Mouse (Mus musculus) spleen, adult 12 weeks (tissue): ENCODE results near the gene Ugt1a10.
"Not testable (repeated sequence)": the region's sequence is repeated elsewhere in the genome, so short reads cannot be mapped to it uniquely, and the experiment has no call there.

Experiments
- DNase-seq: peaks from one replicate; pipeline ENCODE4 v3.0.0; 2022; ENCODE audit warnings: low spot score

The Ugt1a10 gene

DNA sequence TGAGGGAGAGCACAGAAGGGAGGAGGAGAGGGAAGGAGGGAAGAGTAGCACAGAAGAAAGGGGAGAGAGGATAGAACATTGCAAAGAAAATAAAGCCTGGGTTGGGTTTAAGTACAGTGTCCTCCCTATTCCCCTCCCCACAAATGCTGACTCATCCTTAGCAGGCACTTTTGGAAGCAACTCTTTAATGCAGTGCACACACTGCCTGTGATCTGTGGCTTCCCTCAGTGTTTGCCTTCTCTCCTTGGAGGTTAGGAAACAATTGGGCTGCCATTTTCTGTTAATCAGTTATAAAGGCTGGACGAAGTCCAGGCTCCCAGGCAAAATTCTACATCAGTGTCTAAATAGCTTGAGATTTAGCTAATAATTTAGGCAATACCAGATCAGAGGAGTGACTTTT, 85.3 kb downstream of the Ugt1a10 start:
- DNase-seq = not testable (repeated sequence)

DNA sequence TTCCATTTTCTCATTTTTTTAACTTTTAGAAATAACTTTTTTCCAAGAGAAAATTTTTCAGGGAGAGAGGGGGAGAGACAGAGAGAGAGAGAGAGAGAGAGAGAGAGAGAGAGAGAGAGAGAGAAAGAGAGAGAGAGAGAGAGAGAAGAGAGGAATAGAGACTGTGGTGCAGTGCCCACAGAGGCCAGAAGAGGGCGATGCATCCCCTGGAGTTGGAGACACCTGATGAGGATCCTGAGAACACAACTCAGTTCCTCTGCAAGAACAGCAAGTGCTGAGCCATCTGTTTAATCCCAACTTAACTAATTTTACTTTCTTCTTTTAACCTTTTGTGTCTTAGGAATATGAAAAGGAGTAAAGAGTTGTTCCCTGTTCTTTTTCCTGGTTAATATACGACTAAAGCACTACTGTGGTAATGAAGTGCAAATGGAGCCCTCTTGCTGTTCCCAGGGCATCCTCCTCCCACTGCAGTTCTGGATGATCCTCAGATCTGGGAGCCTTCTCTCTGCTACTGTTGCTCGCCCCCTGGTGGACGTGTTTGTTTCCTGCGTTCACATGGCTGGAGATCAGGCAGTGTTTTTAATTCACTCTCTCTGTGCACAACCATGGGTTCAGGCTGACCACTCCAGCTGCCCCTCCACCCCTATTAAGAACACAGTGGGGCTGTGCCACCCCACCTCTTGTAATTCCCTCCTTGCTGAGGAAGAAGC, 88.9 kb downstream of the Ugt1a10 start:
- DNase-seq = not testable (repeated sequence)

GRCm38 (mm10) chr1:88145278-88145677, 90.1 kb downstream of the Ugt1a10 start:
- DNase-seq = not testable (repeated sequence)

GRCm38 (mm10) chr1:88150133-88150532, 94.9 kb downstream of the Ugt1a10 start:
- DNase-seq = not testable (repeated sequence)

DNA sequence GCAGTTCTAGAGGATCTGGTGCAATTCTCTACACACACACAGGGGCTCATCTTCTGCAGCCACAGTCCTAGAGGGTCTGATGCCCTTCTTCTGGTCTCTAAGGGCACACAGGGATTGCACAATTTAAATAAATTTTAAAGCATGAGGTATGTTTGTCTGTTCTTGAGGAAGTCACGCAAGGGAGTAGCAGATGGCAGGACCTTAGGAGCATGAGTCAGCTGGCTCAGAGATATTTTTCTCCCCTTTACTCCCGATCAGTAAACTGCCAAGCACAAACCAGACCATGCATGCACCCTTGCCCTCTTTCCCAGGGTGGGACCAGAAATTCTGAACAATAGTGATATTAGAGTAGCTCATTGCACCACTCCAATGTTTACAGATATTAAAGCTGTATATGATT, 103.2 kb downstream of the Ugt1a10 start:
- DNase-seq = no peak

GRCm38 (mm10) chr1:88165711-88166110, 110.5 kb downstream of the Ugt1a10 start, which contains the start of gene Ugt1a5:
TSS of gene Ugt1a5 (plus strand) at chr1:88166012.
- no peak for DNase-seq

DNA sequence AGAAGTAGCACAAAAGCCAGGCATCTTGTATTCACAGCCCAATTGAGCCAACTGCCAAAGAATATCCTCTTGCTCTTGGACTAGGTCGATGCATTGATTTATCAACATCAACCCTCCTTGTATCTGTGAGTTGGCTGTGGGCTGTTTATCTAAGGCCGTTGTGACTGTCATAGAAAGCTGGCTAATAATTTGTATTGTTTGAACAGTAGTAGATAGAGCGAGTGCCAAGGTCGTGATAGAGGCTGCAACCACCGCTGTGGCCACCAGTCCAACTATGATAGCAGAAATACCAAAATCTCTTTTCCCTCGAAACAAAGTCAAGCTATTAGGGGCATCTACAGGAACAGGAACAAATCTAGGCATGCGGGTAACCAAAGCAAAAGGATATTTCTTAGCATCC, 117.0 kb downstream of the Ugt1a10 start:
- not testable (repeated sequence) for DNase-seq

GRCm38 (mm10) chr1:88179657-88180056, 124.5 kb downstream of the Ugt1a10 start:
- no peak for DNase-seq

DNA sequence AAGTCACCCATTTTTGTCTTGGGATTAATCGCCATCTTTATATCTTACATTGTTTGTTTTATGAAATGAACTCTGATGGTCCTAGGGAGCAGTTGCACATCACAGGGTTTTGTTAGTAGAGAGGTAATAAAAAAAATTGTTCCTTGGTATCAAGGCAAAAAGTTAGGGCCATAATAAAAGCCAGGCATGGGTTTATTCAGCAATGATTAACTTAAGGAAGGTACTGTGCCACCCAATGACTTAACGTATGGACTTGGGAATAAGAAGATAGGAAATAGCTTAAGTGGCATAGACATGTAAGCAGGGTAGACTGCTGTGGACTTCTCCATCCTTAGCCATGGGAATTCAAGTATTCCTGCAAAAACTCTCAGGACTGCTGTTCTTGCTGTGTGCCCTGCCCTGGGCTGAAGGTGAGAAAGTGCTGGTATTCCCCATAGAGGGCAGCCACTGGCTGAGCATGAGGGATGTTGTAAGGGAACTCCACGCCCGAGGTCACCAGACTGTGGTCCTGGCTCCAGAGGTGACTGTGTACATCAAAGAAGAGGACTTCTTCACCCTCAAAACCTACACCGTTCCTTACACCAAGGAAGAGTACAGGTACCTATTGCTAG, 131.2 kb downstream of the Ugt1a10 start:
- DNase-seq = no peak

- no peak for DNase-seq
Measured at GRCm38 (mm10) chr1:88192136-88192535, 136.9 kb downstream of the Ugt1a10 start.

DNA sequence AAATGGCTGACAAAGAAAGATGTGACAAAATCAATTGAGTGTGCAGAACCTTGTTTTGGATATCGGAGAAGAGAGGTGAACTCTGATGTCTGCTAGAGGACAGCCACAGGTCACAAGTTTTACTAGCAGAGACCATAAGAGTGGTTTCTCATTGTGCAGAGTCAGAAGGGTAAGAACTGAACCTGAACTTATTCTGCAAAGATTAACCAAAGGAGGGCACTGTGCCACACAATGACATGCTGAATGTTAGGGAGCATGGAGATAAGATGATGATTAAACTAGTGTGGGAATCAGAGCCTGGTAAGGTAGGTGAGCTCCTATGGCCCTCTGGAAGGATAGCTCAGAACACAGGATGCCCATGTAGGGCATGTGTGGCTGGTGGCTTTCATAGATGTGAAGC, 140.5 kb downstream of the Ugt1a10 start:
- DNase-seq = no peak

- no peak for DNase-seq
Measured at GRCm38 (mm10) chr1:88197443-88197842, 142.3 kb downstream of the Ugt1a10 start.

- no peak for DNase-seq
Measured at GRCm38 (mm10) chr1:88199996-88200395, 144.8 kb downstream of the Ugt1a10 start.

GRCm38 (mm10) chr1:88200456-88200855, 145.3 kb downstream of the Ugt1a10 start, which contains the start of gene Ugt1a2:
TSS of gene Ugt1a2 (plus strand) at chr1:88200601.
- DNase-seq = no peak

GRCm38 (mm10) chr1:88205294-88205922, 150.2 kb downstream of the Ugt1a10 start, which contains the start of gene Dnajb3:
TSS of gene Dnajb3 (minus strand) at chr1:88205782.
- DNase-seq = peak; percentile 71

GRCm38 (mm10) chr1:88206843-88207479, 151.8 kb downstream of the Ugt1a10 start:
- peak; percentile 53 for DNase-seq

DNA sequence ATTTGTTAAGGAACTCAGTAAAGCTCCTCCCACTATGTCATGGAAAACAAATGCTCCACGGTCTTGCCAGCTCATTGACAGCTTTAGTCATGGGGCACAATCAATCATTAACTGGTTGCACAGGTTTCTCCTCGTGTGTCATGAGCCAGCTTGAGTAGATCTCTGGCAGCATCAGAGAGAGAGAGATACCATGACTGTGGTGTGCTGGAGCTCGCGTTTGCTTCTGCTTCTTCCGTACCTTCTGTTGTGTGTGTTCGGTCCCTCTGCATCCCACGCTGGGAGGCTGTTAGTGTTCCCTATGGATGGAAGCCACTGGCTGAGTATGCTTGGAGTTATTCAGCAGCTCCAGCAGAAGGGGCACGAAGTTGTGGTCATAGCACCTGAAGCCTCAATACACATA, 156.6 kb downstream of the Ugt1a10 start, which contains the start of gene Ugt1a1:
TSS of gene Ugt1a1 (plus strand) at position 148 of the 400 bp plus-strand sequence.
- no peak for DNase-seq

DNA sequence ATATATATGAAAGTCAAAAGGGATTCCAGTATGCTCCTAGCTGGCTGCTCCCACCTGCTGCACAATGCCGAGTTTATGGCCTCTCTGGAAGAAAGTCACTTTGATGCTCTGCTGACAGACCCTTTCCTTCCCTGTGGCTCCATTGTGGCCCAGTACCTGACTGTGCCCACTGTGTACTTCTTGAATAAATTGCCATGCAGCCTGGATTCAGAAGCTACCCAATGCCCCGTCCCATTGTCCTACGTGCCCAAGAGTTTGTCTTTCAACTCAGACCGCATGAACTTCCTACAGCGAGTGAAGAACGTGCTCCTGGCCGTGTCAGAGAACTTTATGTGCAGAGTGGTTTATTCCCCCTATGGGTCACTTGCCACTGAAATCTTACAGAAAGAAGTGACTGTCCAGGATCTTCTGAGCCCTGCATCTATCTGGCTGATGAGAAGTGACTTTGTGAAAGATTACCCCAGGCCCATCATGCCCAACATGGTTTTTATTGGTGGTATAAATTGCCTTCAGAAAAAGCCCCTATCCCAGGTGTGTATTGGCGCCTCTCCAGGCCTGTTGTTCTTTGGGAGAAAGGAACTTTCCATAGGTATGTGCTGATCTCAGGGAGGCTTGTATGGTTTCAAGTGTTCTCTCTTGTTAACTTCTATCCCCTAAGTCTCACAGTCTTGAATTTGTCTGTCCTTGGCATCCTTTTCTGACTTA, 157.3 kb downstream of the Ugt1a10 start:
- no peak for DNase-seq

DNA sequence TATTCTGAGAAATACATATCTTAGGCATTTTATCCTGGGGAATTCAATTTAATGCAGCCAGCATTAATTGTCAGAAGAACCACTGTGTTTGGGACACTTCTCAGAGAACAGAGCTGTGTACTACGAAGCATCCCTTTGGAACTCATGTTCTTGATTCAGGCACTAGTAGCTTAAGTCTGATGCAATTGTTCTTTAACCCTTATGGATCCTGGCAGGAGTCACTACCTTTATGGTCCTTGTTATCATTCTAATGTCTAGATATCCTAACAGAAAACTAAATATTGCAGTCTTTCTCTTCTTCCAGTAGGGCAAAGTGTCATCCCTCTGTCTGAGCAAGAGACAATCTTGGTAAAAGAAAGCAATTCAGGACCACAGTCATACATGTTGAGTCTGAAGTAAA, 157.9 kb downstream of the Ugt1a10 start:
- no peak for DNase-seq

DNA sequence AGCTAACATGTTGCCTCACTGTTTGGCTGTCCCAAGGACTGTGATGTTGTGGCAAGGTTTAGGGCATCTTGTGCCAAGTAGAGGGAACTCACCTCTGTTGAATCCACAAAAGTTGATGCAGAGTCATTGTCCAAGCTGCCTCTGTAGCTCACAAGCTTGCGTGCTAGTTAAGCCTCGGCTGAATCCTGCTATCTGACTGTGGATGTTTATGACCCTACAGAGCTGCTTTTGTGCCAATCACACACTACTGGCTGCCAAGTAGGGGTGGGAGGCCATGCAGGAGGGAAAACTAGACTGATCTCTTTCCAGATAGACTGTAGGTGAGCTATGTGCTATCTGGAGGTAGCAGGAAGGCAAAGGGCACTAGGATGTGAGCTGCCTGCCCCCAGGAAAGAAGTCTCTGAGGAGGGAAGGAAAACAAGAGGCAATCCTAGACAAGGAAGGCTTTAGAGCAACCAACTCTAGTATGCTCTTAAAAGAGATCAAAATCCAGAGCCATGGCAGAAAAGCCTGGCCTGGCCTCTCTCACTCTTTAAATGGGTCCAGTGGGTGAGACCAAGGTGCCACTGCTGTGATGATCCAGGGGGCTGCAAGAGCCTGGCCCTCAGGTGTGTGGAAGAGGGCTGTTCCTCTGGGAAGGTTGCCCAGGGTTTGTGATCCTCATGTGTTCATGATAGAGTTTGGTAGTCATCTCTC, 158.7 kb downstream of the Ugt1a10 start:
- no peak for DNase-seq

DNA sequence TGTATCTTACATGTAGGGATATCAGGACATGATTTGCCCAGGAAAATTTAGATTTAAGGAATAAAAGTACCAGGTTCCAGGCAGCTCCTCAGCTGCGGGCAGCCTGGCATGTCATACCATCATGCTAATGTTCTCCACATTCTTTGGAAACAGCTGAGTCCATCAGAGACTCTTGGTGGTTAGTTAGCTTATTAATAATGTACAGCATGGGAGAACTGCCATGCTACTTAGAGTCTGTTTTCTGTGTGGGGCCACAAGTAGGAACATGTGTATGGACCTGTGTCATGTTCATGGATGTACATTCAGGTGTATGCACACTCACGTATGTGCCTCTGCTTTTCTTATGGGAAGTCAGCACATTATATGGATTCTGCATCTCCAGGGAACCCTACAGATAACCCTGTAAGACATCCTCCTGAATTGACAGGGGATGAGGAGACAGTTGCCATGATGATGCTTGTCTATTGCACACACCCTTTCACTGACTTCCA, 159.3 kb downstream of the Ugt1a10 start:
- no peak for DNase-seq
